Mouse (Mus musculus) brain, embryonic 14.5 days (tissue): ENCODE results near the gene Mblac2. TPM values are rescaled to one million over a fixed set of nuclear protein-coding genes. Genes with fewer than 3 reads are reported as not detected.

Experiments
- DNase-seq: peaks from one replicate; pipeline ENCODE4 v3.0.0-alpha.2; 2011; ENCODE audit warnings: low read depth
- CTCF ChIP-seq: fragments of 200-500 bp; IDR thresholded peaks from 2 replicates; pipeline ENCODE4 v1.5.1; 2012; ENCODE audit warnings: inconsistent platforms, mild to moderate bottlenecking, moderate library complexity, borderline replicate concordance; ENCODE audit not compliant: insufficient read depth, insufficient read length; ENCODE audit errors: extremely low read depth
- POLR2A ChIP-seq: fragments of 200-500 bp; IDR thresholded peaks from 2 replicates; pipeline ENCODE4 v1.6.1; 2012; ENCODE audit warnings: mild to moderate bottlenecking, inconsistent platforms, borderline replicate concordance; ENCODE audit not compliant: poor library complexity, insufficient read depth, insufficient read length, severe bottlenecking; ENCODE audit errors: extremely low read depth
- polyA plus RNA-seq: library from polyadenylated mRNA; depleted of rRNA; stranded (reverse); fragments of >200 nt; gene quantifications from 2 replicates; pipeline ENCODE4 v1.2.3, GENCODE M21; 2012; rRNA removed

Mblac2 gene
- 11.4 and 14.7 TPM in 2 replicates for polyA plus RNA-seq

GRCm38 (mm10) chr13:81710775-81711545 is at the start of gene Mblac2, which contains the start of gene Polr3g:
Gene Mblac2 (plus strand): TSS chr13:81711341.
Gene Polr3g (minus strand): TSS chr13:81711013.
- TF ChIP-seq CTCF = no peak
- TF ChIP-seq POLR2A = peak; percentile 42; the same call in 1 of the 2 replicates
- peak; percentile 97 for DNase-seq

GRCm38 (mm10) chr13:81663566-81664330 is 47.4 kb upstream of the Mblac2 start:
- peak; percentile 23 for DNase-seq
- TF ChIP-seq CTCF (no peak), POLR2A (no peak)

GRCm38 (mm10) chr13:81664331-81664698 is 46.8 kb upstream of the Mblac2 start:
- DNase-seq = no peak
- TF ChIP-seq CTCF = no peak

- no peak for DNase-seq
- TF ChIP-seq POLR2A (no peak), CTCF (no peak)
Measured at GRCm38 (mm10) chr13:81667713-81668112, 43.4 kb upstream of the Mblac2 start.

- TF ChIP-seq POLR2A = no peak
- TF ChIP-seq CTCF = no peak
- no peak for DNase-seq
Measured at GRCm38 (mm10) chr13:81675333-81675732, 35.8 kb upstream of the Mblac2 start.

- TF ChIP-seq POLR2A = no peak
- no peak for TF ChIP-seq CTCF
- DNase-seq = no peak
Measured at GRCm38 (mm10) chr13:81683107-81683506, 28.0 kb upstream of the Mblac2 start.

- no peak for DNase-seq
- no peak for TF ChIP-seq CTCF
- TF ChIP-seq POLR2A = no peak
Measured at GRCm38 (mm10) chr13:81684258-81684657, 26.9 kb upstream of the Mblac2 start.

- no peak for DNase-seq
- no peak for TF ChIP-seq CTCF
- TF ChIP-seq POLR2A = no peak
Measured at GRCm38 (mm10) chr13:81684884-81685283, 26.3 kb upstream of the Mblac2 start.

GRCm38 (mm10) chr13:81689587-81689986 is 21.6 kb upstream of the Mblac2 start:
- TF ChIP-seq CTCF (no peak), POLR2A (no peak)

GRCm38 (mm10) chr13:81690477-81690876 is 20.7 kb upstream of the Mblac2 start:
- TF ChIP-seq POLR2A (no peak), CTCF (no peak)
- no peak for DNase-seq

More at GRCm38 (mm10) chr13:81689587-81689986, 21.6 kb upstream of the Mblac2 start:
- no peak for DNase-seq

- DNase-seq = peak; percentile 75
- TF ChIP-seq CTCF (no peak), POLR2A (no peak)
Measured at GRCm38 (mm10) chr13:81691606-81692005, 19.5 kb upstream of the Mblac2 start.
